Mouse (Mus musculus): ENCODE data around the gene Nr1d1. TPM values are rescaled to one million over a fixed set of nuclear protein-coding genes. Genes with fewer than 3 reads are reported as not detected.
A peak's percentile ranks its signal among the peaks of the same experiment; 100 is the strongest.

The Nr1d1 gene
- polyA plus RNA-seq, 1 experiment, result 27.7 TPM

GRCm38 (mm10) chr11:98785214-98785613, 10.1 kb upstream of the Nr1d1 start:
- Histone ChIP-seq H3K27ac (ENCODE audit: insufficient read depth, low read length) (peak overlapping the region; percentile 13; the same call in 1 of the 2 replicates), H3K4me3 (ENCODE audit: extremely low read depth, insufficient read depth, insufficient read length) (no peak overlapping the region), H3K36me3 (ENCODE audit: control insufficient read depth, insufficient read depth, low read length) (no peaks in the 10 kb centered on the region), H3K27me3 (ENCODE audit: control insufficient read depth, insufficient read depth, low read length) (no peaks in the 10 kb centered on the region), H3K4me1 (ENCODE audit: control insufficient read depth, insufficient read depth, insufficient read length) (peaks cover 36% of the 10 kb centered on the region)
- TF ChIP-seq CTCF (IDR thresholded peaks at IDR 0.05; ENCODE audit: extremely low read depth, insufficient read depth, insufficient read length, insufficient replicate concordance), result no peak
- TF ChIP-seq POLR2A (IDR thresholded peaks at IDR 0.05; ENCODE audit: low read depth, low read length), result no peak
- no peak for DNase-seq (ENCODE audit: low read depth in 1 of 2, low spot score in 2 of 2)
- 77% methylated on average over 10 of the region's 10 CpGs for WGBS

- TF ChIP-seq POLR2A (IDR thresholded peaks at IDR 0.05; ENCODE audit: low read depth, low read length) (no peak), CTCF (IDR thresholded peaks at IDR 0.05; ENCODE audit: extremely low read depth, insufficient read depth, insufficient read length, insufficient replicate concordance) (no peak)
- Histone ChIP-seq H3K4me1 (ENCODE audit: control insufficient read depth, insufficient read depth, insufficient read length) (peaks cover 36% of the 10 kb centered on the region), H3K4me3 (ENCODE audit: extremely low read depth, insufficient read depth, insufficient read length) (no peak overlapping the region), H3K36me3 (ENCODE audit: control insufficient read depth, insufficient read depth, low read length) (no peaks in the 10 kb centered on the region), H3K27me3 (ENCODE audit: control insufficient read depth, insufficient read depth, low read length) (no peaks in the 10 kb centered on the region), H3K27ac (ENCODE audit: insufficient read depth, low read length) (peak overlapping the region; percentile 13; the same call in 1 of the 2 replicates)
- DNase-seq (ENCODE audit: low read depth in 1 of 2, low spot score in 2 of 2), result no peak
- 83% methylated on average over 4 of the region's 4 CpGs for whole genome bisulfite sequencing
Measured at GRCm38 (mm10) chr11:98784139-98784538, 9.0 kb upstream of the Nr1d1 start.

- no peaks in the 10 kb centered on the region for H3K36me3 ChIP-seq (ENCODE audit: control insufficient read depth, insufficient read depth, low read length)
- peak in 1 of 2 experiments; percentile 72 for DNase-seq (ENCODE audit: low read depth in 1 of 2, low spot score in 2 of 2)
- WGBS, result 0% methylated on average over 20 of the region's 20 CpGs
- H3K4me3 ChIP-seq (ENCODE audit: extremely low read depth, insufficient read depth, insufficient read length), result peak overlapping the region; percentile 40
- TF ChIP-seq POLR2A (IDR thresholded peaks at IDR 0.05; ENCODE audit: low read depth, low read length) (0 out of 2 replicates have a peak, but pooled peaks have one; percentile 21), CTCF (IDR thresholded peaks at IDR 0.05; ENCODE audit: extremely low read depth, insufficient read depth, insufficient read length, insufficient replicate concordance) (no peak)
- H3K4me1 ChIP-seq (ENCODE audit: control insufficient read depth, insufficient read depth, insufficient read length), result peaks cover 32% of the 10 kb centered on the region
- peak overlapping the region; percentile 81 for H3K27ac ChIP-seq (ENCODE audit: insufficient read depth, low read length)
- no peaks in the 10 kb centered on the region for H3K27me3 ChIP-seq (ENCODE audit: control insufficient read depth, insufficient read depth, low read length)
Measured at GRCm38 (mm10) chr11:98783236-98783696, 8.1 kb upstream of the Nr1d1 start.

GRCm38 (mm10) chr11:98782651-98783235, 7.6 kb upstream of the Nr1d1 start:
- WGBS, result 12% methylated on average over 17 of the region's 17 CpGs
- Histone ChIP-seq H3K27ac (ENCODE audit: insufficient read depth, low read length) (peak overlapping the region; percentile 81), H3K4me1 (ENCODE audit: control insufficient read depth, insufficient read depth, insufficient read length) (peaks cover 30% of the 10 kb centered on the region), H3K4me3 (ENCODE audit: extremely low read depth, insufficient read depth, insufficient read length) (peak overlapping the region; percentile 40), H3K27me3 (ENCODE audit: control insufficient read depth, insufficient read depth, low read length) (no peaks in the 10 kb centered on the region), H3K36me3 (ENCODE audit: control insufficient read depth, insufficient read depth, low read length) (no peaks in the 10 kb centered on the region)
- TF ChIP-seq POLR2A (IDR thresholded peaks at IDR 0.05; ENCODE audit: low read depth, low read length) (no peak), CTCF (IDR thresholded peaks at IDR 0.05; ENCODE audit: extremely low read depth, insufficient read depth, insufficient read length, insufficient replicate concordance) (no peak)
- no peak for DNase-seq (ENCODE audit: low read depth in 1 of 2, low spot score in 2 of 2)

GRCm38 (mm10) chr11:98781851-98782512, 6.8 kb upstream of the Nr1d1 start:
- 68% methylated on average over 12 of the region's 14 CpGs for WGBS
- Histone ChIP-seq H3K27ac (ENCODE audit: insufficient read depth, low read length) (0 out of 2 replicates have a peak overlapping the region, but pooled peaks have one; percentile 7), H3K4me1 (ENCODE audit: control insufficient read depth, insufficient read depth, insufficient read length) (peaks cover 30% of the 10 kb centered on the region), H3K4me3 (ENCODE audit: extremely low read depth, insufficient read depth, insufficient read length) (no peak overlapping the region), H3K27me3 (ENCODE audit: control insufficient read depth, insufficient read depth, low read length) (no peaks in the 10 kb centered on the region), H3K36me3 (ENCODE audit: control insufficient read depth, insufficient read depth, low read length) (no peaks in the 10 kb centered on the region)
- TF ChIP-seq POLR2A (IDR thresholded peaks at IDR 0.05; ENCODE audit: low read depth, low read length), result no peak
- TF ChIP-seq CTCF (IDR thresholded peaks at IDR 0.05; ENCODE audit: extremely low read depth, insufficient read depth, insufficient read length, insufficient replicate concordance), result no peak
- no peak for DNase-seq (ENCODE audit: low read depth in 1 of 2, low spot score in 2 of 2)

GRCm38 (mm10) chr11:98777888-98778287, 2.8 kb upstream of the Nr1d1 start:
- no peaks in the 10 kb centered on the region for H3K36me3 ChIP-seq (ENCODE audit: control insufficient read depth, insufficient read depth, low read length)
- TF ChIP-seq CTCF (IDR thresholded peaks at IDR 0.05; ENCODE audit: extremely low read depth, insufficient read depth, insufficient read length, insufficient replicate concordance), result no peak
- no peak for TF ChIP-seq POLR2A (IDR thresholded peaks at IDR 0.05; ENCODE audit: low read depth, low read length)
- peaks cover 25% of the 10 kb centered on the region for H3K4me1 ChIP-seq (ENCODE audit: control insufficient read depth, insufficient read depth, insufficient read length)
- no peak overlapping the region for H3K27ac ChIP-seq (ENCODE audit: insufficient read depth, low read length)
- no peak for DNase-seq (ENCODE audit: low read depth in 1 of 2, low spot score in 2 of 2)
- no peaks in the 10 kb centered on the region for H3K27me3 ChIP-seq (ENCODE audit: control insufficient read depth, insufficient read depth, low read length)
- no peak overlapping the region for H3K4me3 ChIP-seq (ENCODE audit: extremely low read depth, insufficient read depth, insufficient read length)

Measured in spleen, adult 2 months (tissue).